Mouse (Mus musculus) natural killer cell, adult 2 months (primary cell): ENCODE data around the gene Chd1l.

ENCODE experiments used
- DNase-seq, 2 experiments: peaks; one replicate each; pipeline ENCODE4 v3.0.0; 2022; ENCODE audit warnings: low spot score in 2 of 2

Gene Chd1l

GRCm38 (mm10) chr3:97524835-97525234, 85.2 kb downstream of the Chd1l start:
- DNase-seq = no peak

- no peak for DNase-seq
These were observed 87.9 kb downstream of the Chd1l start for GRCm38 (mm10) chr3:97521946-97522731.

- no peak for DNase-seq
These were observed 90.1 kb downstream of the Chd1l start for GRCm38 (mm10) chr3:97519883-97520282.

GRCm38 (mm10) chr3:97512296-97512695, 97.7 kb downstream of the Chd1l start:
- no peak for DNase-seq
